Mouse (Mus musculus) forebrain, embryonic 13.5 days (tissue): ENCODE measurements around the gene Adgrv1. TPM values are rescaled to one million over a fixed set of nuclear protein-coding genes. Genes with fewer than 3 reads are reported as not detected.

ENCODE experiments used
- ATAC-seq: fragments of 200-750 bp; cut with Nextera tagmentation; 2 replicates; pipeline ENCODE4 v1.8.0; 2017
- H3K27ac ChIP-seq: fragments of 300-500 bp; sonication (generic); 2 replicates; pipeline ENCODE4 v1.5.1; 2015; ENCODE audit warnings: inconsistent platforms, mild to moderate bottlenecking, moderate library complexity
- H3K27me3 ChIP-seq: fragments of 300-500 bp; sonication (generic); 2 replicates; pipeline ENCODE4 v1.6.1; 2015; ENCODE audit warnings: mild to moderate bottlenecking, inconsistent platforms
- H3K36me3 ChIP-seq: fragments of 300-500 bp; sonication (generic); 2 replicates; pipeline ENCODE4 v1.6.1; 2015; ENCODE audit warnings: mild to moderate bottlenecking, inconsistent platforms; ENCODE audit not compliant: poor library complexity, severe bottlenecking
- H3K4me1 ChIP-seq: fragments of 300-500 bp; sonication (generic); 2 replicates; pipeline ENCODE4 v1.6.1; 2015; ENCODE audit warnings: inconsistent platforms
- H3K4me2 ChIP-seq: fragments of 300-500 bp; sonication (generic); 2 replicates; pipeline ENCODE4 v1.6.1; 2015; ENCODE audit warnings: inconsistent platforms, mild to moderate bottlenecking, moderate library complexity
- H3K4me3 ChIP-seq: fragments of 300-500 bp; sonication (generic); 2 replicates; pipeline ENCODE4 v1.5.1; 2015; ENCODE audit warnings: mild to moderate bottlenecking, inconsistent platforms
- H3K9ac ChIP-seq: fragments of 300-500 bp; sonication (generic); 2 replicates; pipeline ENCODE4 v1.6.1; 2015; ENCODE audit warnings: mild to moderate bottlenecking, inconsistent platforms
- H3K9me3 ChIP-seq: fragments of 300-500 bp; sonication (generic); replicated peaks from 2 replicates; pipeline ENCODE4 v1.6.1; 2016; ENCODE audit warnings: inconsistent platforms
- WGBS: fragments of 180-500 bp; shearing (Covaris S2); methylation state at CpG from one replicate; pipeline ENCODE4 v1.1.7; 2015; 5-methylcytosine and 5-hydroxymethylcytosine counted together
- polyA plus RNA-seq: library from polyadenylated mRNA; unstranded; fragments of >200 nt; fragmentation: Nextera tagmentation; extraction: Ambion mirVana; gene quantifications from 2 replicates; pipeline ENCODE4 v1.2.1, GENCODE M21; 2015

The Adgrv1 gene
- polyA plus RNA-seq, 1 experiment from 2014 or later: 31.3 TPM

DNA sequence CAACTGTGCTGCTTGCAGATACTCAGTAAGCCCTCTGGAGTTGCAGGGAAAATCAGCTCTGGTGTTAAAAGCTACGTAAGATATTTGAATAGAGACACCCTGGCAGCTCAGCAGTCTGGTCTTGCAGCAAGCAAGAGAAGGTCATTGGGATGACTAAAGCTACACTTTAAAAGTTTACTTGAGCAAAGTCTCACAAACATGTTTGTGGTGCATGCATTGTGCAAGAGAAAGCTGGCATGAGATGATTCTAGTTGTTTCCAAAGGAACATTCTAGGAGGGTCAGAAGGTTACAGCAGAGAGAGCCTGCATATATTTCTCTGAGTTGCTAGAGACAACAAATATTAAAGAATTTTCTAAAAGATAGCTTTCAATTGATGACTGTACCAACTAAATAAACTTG lies 421.5 kb downstream of the Adgrv1 start:
- Histone ChIP-seq H3K27ac (no peak overlapping the region), H3K9ac (no peak overlapping the region), H3K4me1 (no peaks in the 10 kb centered on the region), H3K9me3 (no peaks in the 10 kb centered on the region), H3K36me3 (peaks cover 1% of the 10 kb centered on the region; the same call in 1 of the 2 replicates), H3K4me2 (no peak overlapping the region), H3K4me3 (no peak overlapping the region), H3K27me3 (no peaks in the 10 kb centered on the region)
- WGBS: 65% methylated on average over 1 of the region's 1 CpGs
- ATAC-seq: no peak

- Histone ChIP-seq H3K4me1 (no peaks in the 10 kb centered on the region), H3K9me3 (no peaks in the 10 kb centered on the region), H3K4me3 (no peak overlapping the region), H3K4me2 (no peak overlapping the region), H3K9ac (no peak overlapping the region), H3K27ac (no peak overlapping the region), H3K27me3 (no peaks in the 10 kb centered on the region), H3K36me3 (no peaks in the 10 kb centered on the region)
- WGBS: 98% methylated on average over 2 of the region's 2 CpGs
- no peak for ATAC-seq
These were observed 422.4 kb downstream of the Adgrv1 start for GRCm38 (mm10) chr13:81210516-81210915.

- H3K36me3 ChIP-seq: no peaks in the 10 kb centered on the region
- no peak overlapping the region for H3K9ac ChIP-seq
- H3K9me3 ChIP-seq: no peaks in the 10 kb centered on the region
- no peaks in the 10 kb centered on the region for H3K4me1 ChIP-seq
- ATAC-seq: no peak
- WGBS: 84% methylated on average over 3 of the region's 3 CpGs
- no peaks in the 10 kb centered on the region for H3K27me3 ChIP-seq
- H3K27ac ChIP-seq: no peak overlapping the region
- no peak overlapping the region for H3K4me3 ChIP-seq
- H3K4me2 ChIP-seq: no peak overlapping the region
These were observed 423.1 kb downstream of the Adgrv1 start for GRCm38 (mm10) chr13:81209815-81210214.

DNA sequence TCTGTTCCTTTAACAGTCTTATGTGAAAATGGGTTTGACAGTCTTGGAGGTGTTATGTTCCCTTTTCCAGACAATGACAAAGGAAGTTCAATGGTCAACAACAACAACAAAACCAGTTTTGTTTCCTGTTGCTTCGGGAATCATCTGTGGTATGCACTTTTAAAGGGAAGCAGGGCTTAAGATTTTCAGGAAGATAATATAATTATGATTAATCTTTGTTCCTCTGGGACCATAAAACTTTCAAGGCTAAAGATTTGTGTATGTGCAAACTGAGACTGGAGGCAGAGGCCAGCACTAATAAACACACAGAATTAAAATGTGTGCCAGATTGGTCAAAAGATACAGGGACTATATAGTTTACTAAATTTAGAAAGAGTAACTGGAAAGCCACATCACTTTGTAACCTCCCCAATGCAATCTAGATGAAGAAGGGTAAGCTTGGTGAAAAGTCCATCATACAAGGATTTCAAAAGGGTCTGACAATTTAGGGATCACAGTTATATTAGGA lies 424.8 kb downstream of the Adgrv1 start:
- no peaks in the 10 kb centered on the region for H3K36me3 ChIP-seq
- no peaks in the 10 kb centered on the region for H3K27me3 ChIP-seq
- no peak overlapping the region for H3K27ac ChIP-seq
- no peak overlapping the region for H3K4me2 ChIP-seq
- H3K4me3 ChIP-seq: no peak overlapping the region
- H3K4me1 ChIP-seq: no peaks in the 10 kb centered on the region
- no peak for ATAC-seq
- no peak overlapping the region for H3K9ac ChIP-seq
- no peaks in the 10 kb centered on the region for H3K9me3 ChIP-seq
- WGBS: 88% methylated on average over 1 of the region's 1 CpGs

GRCm38 (mm10) chr13:81181966-81182908 lies 450.7 kb downstream of the Adgrv1 start:
- H3K4me2 ChIP-seq: no peak overlapping the region
- H3K27ac ChIP-seq: no peak overlapping the region
- no peak overlapping the region for H3K4me3 ChIP-seq
- no peak overlapping the region for H3K9ac ChIP-seq
- no peaks in the 10 kb centered on the region for H3K27me3 ChIP-seq
- H3K36me3 ChIP-seq: no peaks in the 10 kb centered on the region
- H3K9me3 ChIP-seq: no peaks in the 10 kb centered on the region
- WGBS: 84% methylated on average over 12 of the region's 12 CpGs
- ATAC-seq: no peak
- H3K4me1 ChIP-seq: peaks cover 4% of the 10 kb centered on the region; the same call in 1 of the 2 replicates

DNA sequence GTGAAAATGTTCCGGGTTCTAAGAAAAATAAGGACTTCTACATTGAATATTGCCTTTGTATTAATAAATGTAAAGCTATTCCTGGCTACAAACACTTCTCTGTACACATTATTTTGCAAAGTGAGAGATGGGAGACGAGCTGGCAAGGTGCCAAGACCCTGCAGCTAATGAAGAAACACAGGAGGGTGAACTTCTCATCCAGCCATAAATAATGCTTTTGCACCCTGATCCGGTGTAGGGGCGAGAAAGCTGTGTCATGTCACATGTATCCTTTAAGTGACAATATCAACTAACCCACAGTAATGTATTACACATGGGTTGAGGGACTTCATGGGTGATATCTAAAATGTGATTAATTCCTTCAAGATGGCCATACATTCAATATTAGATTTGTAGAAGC lies 451.5 kb downstream of the Adgrv1 start:
- Histone ChIP-seq H3K27me3 (no peaks in the 10 kb centered on the region), H3K4me2 (no peak overlapping the region), H3K4me3 (no peak overlapping the region), H3K9ac (no peak overlapping the region), H3K36me3 (no peaks in the 10 kb centered on the region), H3K27ac (no peak overlapping the region), H3K9me3 (no peaks in the 10 kb centered on the region), H3K4me1 (peaks cover 4% of the 10 kb centered on the region; the same call in 1 of the 2 replicates)
- 58% methylated on average over 4 of the region's 4 CpGs for WGBS
- ATAC-seq: peak; percentile 59

GRCm38 (mm10) chr13:81176820-81177219 lies 456.1 kb downstream of the Adgrv1 start:
- Histone ChIP-seq H3K27me3 (no peaks in the 10 kb centered on the region), H3K36me3 (no peaks in the 10 kb centered on the region), H3K27ac (no peak overlapping the region), H3K4me3 (no peak overlapping the region), H3K4me2 (no peak overlapping the region), H3K4me1 (peaks cover 4% of the 10 kb centered on the region; the same call in 1 of the 2 replicates), H3K9ac (no peak overlapping the region), H3K9me3 (no peaks in the 10 kb centered on the region)
- WGBS: 93% methylated on average over 4 of the region's 4 CpGs
- no peak for ATAC-seq

DNA sequence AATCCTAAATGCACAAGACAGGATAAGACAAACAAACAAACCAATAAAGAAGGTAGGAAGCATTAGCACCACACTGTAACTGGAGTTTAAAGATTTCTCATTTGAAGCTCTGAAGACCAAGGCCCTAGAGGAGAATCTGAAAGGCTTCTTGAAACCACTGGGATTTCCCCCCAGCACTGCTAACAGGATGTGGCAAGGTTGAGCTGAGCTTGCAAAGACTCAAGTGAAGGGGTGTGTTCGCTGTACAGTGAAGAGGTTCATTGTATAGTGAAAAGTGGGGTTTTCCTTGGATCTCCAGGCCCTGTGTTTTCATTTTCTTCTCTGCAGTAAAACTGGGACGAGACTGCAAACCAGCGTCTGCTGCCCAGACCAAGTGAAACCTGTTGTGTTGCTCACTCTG lies 456.9 kb downstream of the Adgrv1 start:
- ATAC-seq: no peak
- Histone ChIP-seq H3K4me2 (no peak overlapping the region), H3K27me3 (no peaks in the 10 kb centered on the region), H3K9me3 (no peaks in the 10 kb centered on the region), H3K9ac (no peak overlapping the region), H3K27ac (no peak overlapping the region), H3K4me3 (no peak overlapping the region), H3K4me1 (no peaks in the 10 kb centered on the region), H3K36me3 (no peaks in the 10 kb centered on the region)
- WGBS: 92% methylated on average over 3 of the region's 3 CpGs

DNA sequence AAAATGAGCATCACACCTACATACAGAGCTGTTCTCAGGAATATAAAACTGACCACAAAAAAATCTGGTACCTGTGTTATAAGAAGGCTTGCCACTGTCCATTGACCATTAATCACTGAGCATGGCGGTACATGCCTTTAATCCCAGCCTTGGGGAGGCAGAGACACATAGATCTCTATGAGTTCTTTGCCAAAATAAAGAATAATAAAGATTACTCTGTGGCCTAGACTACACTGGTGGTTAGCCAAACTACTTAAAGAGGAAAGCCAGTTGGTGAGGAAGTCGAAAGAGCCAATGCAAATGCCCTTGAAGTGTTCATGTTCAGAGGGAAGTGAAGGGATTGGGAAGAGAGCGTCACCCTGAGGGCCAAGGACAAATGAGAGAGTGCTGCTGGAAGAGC lies 461.8 kb downstream of the Adgrv1 start:
- Histone ChIP-seq H3K4me2 (no peak overlapping the region), H3K9ac (no peak overlapping the region)

GRCm38 (mm10) chr13:81167450-81167849 lies 465.5 kb downstream of the Adgrv1 start:
- Histone ChIP-seq H3K9ac (no peak overlapping the region), H3K27me3 (no peaks in the 10 kb centered on the region), H3K27ac (no peak overlapping the region), H3K4me3 (no peak overlapping the region), H3K4me2 (no peak overlapping the region), H3K9me3 (no peaks in the 10 kb centered on the region), H3K36me3 (no peaks in the 10 kb centered on the region), H3K4me1 (no peaks in the 10 kb centered on the region)
- 94% methylated on average over 6 of the region's 6 CpGs for WGBS
- ATAC-seq: no peak

More for the DNA sequence above, 461.8 kb downstream of the Adgrv1 start:
- Histone ChIP-seq H3K4me1 (no peaks in the 10 kb centered on the region), H3K36me3 (no peaks in the 10 kb centered on the region), H3K4me3 (no peak overlapping the region), H3K27me3 (no peaks in the 10 kb centered on the region), H3K9me3 (no peaks in the 10 kb centered on the region), H3K27ac (no peak overlapping the region)
- WGBS: 94% methylated on average over 3 of the region's 3 CpGs
- no peak for ATAC-seq

DNA sequence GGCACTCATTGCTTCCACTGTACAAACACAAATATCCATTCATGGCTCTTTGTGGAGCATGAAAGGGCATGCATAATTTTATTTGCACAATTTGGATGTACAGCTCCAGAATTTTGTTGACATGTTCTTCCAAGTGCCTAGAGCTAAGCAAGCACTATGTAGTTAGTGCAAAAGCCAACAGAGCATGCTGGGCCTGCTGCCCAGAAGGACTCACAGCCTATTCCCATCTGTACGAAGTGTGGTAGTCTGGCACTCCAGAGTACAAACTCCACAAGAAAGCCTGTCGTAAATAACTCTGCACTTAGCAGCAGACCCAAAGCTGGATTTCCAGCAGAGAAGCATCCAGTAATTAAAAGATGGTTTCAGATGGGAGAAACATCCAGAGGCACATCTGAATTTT lies 473.1 kb downstream of the Adgrv1 start:
- peak; percentile 77; the same call in 1 of the 2 replicates for ATAC-seq
- no peaks in the 10 kb centered on the region for H3K27me3 ChIP-seq
- H3K9me3 ChIP-seq: no peaks in the 10 kb centered on the region
- H3K9ac ChIP-seq: no peak overlapping the region
- H3K4me1 ChIP-seq: no peaks in the 10 kb centered on the region
- no peak overlapping the region for H3K4me3 ChIP-seq
- no peaks in the 10 kb centered on the region for H3K36me3 ChIP-seq
- H3K27ac ChIP-seq: no peak overlapping the region
- WGBS: 81% methylated on average over 2 of the region's 2 CpGs
- H3K4me2 ChIP-seq: no peak overlapping the region

GRCm38 (mm10) chr13:81155322-81155721 lies 477.6 kb downstream of the Adgrv1 start:
- Histone ChIP-seq H3K9me3 (no peaks in the 10 kb centered on the region), H3K27me3 (no peaks in the 10 kb centered on the region), H3K4me2 (no peak overlapping the region), H3K36me3 (peaks cover 7% of the 10 kb centered on the region; the same call in 1 of the 2 replicates), H3K27ac (no peak overlapping the region), H3K4me3 (no peak overlapping the region), H3K4me1 (no peaks in the 10 kb centered on the region), H3K9ac (no peak overlapping the region)
- peak; percentile 76 for ATAC-seq
